Mouse (Mus musculus): ENCODE results near the gene Sirpb1a. TPM values are rescaled to one million over a fixed set of nuclear protein-coding genes. Genes with fewer than 3 reads are reported as not detected.

The Sirpb1a gene
- polyA plus RNA-seq (2015; fragmentation: Nextera tagmentation; extraction: Ambion mirVana) = 0.12 and 0.85 TPM in 2 replicates

DNA sequence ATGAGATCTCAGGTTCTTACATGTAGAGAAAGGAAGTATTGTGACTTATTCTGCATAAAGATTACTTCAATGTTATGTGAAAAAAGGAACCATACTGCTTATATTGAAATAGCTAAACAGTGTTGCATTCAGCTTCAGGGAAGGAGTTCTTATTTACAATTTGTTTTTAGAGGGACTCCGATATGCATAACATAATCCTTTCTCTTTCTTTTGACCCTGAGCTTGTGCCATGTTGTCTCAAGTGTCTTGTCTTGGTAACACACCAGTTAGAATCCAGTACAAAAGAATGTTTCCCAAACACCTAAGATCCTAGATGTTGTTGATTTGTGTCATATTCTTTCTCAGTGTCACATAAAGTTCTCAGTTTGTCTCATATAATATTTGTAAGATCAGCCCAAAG lies at the start of gene Sirpb1a:
Gene Sirpb1a (minus strand): TSS at position 74 of the 400 bp plus-strand sequence.

DNA sequence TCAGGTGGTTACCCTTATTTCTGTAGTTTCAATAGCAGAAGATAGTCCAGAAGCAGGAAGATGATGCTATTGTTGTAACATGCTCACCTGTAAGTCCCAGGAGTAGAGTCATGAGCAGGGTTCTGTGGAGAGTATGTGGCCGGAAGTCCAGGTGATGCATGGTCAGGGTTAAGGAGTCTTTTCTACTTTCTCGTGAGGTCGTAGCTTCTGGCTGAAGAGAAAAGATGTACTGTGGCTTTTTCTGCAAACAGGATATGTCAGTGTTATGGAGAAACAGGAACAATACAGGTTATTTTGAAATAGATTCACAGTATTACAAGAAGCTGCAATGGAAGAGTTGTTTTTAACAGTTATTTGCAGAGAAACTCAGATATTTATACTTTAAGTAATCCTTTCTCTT lies 94.3 kb downstream of the Sirpb1a start, which contains the start of gene Gm9733:
Gene Gm9733 (minus strand): TSS at position 240 of the 400 bp plus-strand sequence.

Other genes starting within 250 kb of the Sirpb1a start
- gene Gm9733, start 94.2 kb downstream of the Sirpb1a start, polyA plus RNA-seq (2015; fragmentation: Nextera tagmentation; extraction: Ambion mirVana) = 0.22 and 0.37 TPM in 2 replicates
- 0.70 TPM in 1 of 2 replicates, not detected in the other for gene Sirpb1b, start 148.5 kb upstream of the Sirpb1a start, polyA plus RNA-seq (2015; fragmentation: Nextera tagmentation; extraction: Ambion mirVana)

Data from urinary bladder, postnatal 0 days (tissue).